Mouse (Mus musculus): ENCODE results near the gene Ctnnd2.

The Ctnnd2 gene

DNA sequence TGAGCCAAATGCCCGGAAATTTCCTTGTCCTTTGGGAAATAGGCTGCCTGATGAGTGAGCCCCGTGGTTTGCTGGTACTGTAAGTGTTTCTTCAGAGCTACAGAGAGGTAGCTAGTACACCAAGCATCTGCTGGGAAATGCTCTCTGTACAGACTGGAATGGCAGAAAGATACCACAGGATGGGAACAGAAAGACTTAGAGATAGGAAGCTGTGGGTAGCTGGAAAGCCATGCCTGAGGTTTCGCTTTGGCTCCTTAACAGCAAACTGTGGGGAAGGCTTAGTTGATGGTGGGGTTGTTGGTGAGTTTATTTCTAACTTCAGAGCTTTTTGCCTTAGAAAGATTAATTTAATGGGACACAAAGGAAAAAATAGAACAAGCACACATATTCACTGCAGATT is 485.2 kb downstream of the Ctnnd2 start:
- no peak for DNase-seq

DNA sequence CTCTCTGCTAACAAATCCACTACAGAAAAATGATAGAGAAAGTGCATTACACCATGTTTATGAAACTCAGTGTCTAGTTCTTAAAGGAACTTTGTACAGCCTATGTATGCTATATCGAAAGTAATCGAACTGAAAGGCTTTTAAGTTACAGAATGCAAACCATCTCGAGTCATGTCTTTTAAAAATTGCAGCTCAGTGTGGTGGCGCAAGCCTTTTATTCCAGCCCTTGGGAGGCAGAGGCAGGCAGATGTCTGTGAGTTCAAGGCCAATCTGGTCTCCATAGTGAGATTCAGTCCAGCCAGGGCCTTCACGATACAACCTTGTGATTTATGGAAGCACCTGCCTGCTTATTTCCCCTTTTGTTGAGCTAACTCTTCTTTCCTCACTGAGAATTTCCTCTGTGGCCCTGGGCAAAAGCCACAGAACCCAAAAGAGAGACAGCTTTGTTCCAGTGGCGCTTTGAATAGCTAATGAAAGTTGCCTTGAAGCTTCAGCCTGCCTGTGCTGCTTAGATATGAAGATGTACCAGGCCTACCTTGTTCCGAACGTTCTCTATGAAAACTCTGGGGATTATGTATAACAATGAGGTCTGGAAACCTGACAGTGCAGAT is 488.3 kb downstream of the Ctnnd2 start:
- DNase-seq = no peak

DNA sequence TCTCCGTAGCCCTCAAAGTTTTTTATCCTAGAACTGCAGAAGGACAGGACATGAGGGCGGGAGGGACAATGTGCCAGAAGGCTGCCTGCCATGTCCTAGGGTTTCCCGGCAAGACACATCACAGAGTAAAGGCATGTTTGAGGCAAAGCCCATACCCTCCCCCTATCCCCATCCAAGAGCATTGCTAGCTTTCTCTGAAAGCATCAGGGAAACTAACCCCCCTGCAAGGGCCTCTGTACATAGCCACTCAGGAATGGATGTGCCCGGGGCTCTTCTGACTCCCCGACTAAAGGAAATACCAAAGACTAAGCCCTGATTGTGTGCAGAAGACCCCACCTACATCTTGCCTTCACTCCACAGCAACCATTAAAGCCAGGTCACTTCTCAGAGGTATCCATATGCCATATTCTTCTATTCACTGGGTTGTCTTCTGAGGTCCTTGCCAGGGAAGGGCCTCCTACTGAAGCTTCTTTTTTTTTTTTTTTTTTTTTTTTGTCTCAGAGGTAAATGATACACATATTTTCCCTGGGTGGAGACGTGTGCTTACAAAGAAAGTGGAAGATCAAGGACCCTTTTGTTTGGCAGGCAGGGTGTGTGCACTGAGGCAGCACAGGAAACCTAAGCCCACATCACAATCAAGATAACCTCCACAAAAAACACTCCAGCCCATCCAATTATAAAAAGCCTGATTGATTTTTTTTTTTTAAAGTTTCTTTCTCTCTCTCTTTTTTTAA is 489.5 kb downstream of the Ctnnd2 start:
- DNase-seq = no peak

DNA sequence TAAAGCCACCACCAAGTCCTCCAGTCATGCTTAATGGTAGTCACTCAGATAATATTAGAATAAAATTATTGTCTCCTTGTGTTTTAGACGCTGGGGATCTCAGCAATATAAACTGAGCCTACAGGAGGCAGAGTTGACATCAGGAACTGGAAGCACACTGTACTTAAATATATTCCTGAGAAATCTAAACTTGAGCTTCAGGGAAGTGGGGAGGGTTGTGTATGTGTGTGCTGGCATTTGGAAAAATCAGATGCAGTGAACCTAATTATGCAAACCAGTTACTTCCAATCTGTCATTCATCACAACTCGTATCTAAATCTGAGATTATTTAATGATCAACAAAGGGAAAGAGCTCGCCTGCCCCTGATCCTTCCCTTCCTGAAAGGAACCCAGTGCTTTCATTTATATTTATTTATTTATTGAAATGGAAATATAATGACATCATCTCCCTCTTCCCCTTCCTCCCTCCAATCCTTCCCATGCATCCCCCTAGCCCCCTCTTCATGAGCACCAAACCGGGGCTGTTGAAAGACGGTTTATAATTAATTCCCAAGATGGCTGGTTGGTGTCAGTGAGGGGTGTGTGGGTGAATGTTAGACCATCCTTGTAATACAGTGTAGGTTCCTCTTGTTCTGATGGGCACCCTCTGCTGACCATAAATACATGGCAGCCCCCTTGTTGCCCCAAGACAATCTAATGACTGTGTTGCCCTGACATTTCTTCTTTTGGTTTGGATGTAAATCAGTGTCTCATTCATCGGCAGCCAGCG is 495.6 kb downstream of the Ctnnd2 start:
- no peak for DNase-seq

DNA sequence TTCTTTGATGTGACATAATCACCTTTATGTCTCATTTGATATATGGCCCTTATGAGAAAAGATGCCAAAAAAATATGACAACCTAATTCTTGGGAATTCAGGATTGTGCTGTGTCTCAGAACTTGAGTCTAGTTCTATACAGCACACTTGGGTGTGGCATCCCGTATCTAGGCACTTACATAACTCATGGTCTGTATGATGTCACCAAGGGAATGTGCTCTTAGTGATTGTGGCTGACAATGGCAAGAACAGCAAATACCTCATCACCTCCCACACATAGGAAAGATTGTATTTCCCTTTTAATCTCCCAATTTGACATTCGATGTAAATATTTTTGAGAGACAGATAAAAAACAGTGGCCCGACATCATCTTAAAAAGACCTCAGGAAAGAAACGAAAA is 509.5 kb downstream of the Ctnnd2 start:
- no peak for DNase-seq

DNA sequence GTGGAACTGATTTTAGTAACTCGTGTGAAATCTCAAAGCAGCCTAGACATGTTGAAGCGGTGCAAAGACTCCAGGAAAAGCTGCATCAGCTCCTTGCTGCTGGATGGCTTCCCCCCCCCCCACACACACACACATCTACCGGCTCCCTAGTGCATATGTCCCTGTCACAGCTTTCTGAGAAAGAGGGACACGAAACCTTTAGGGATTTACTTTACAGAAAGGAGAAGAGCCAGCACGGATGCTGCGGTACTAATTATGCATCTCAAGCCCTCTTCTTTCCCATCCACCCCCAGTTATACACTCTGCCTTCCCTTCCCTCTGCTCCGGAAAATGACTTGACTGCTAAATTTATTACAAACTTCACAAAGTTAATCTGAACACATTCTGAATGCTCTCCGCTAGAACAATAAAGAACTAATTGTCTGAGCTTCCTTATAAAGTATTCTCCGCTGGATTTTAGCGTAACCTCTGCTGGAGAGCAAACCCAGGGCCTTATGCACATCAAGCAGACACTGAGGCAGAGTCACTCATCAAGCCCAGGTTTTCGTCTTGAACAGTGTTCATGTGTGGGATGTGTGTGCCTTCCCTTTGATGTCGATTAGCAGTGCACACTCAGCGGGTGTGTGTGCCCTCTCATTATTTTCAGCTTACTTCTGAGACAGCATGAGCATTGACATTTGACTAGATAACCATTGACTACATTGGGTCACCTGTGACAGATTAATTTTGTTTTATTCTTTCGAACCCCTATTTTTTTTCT is 510.1 kb downstream of the Ctnnd2 start:
- no peak for DNase-seq

DNA sequence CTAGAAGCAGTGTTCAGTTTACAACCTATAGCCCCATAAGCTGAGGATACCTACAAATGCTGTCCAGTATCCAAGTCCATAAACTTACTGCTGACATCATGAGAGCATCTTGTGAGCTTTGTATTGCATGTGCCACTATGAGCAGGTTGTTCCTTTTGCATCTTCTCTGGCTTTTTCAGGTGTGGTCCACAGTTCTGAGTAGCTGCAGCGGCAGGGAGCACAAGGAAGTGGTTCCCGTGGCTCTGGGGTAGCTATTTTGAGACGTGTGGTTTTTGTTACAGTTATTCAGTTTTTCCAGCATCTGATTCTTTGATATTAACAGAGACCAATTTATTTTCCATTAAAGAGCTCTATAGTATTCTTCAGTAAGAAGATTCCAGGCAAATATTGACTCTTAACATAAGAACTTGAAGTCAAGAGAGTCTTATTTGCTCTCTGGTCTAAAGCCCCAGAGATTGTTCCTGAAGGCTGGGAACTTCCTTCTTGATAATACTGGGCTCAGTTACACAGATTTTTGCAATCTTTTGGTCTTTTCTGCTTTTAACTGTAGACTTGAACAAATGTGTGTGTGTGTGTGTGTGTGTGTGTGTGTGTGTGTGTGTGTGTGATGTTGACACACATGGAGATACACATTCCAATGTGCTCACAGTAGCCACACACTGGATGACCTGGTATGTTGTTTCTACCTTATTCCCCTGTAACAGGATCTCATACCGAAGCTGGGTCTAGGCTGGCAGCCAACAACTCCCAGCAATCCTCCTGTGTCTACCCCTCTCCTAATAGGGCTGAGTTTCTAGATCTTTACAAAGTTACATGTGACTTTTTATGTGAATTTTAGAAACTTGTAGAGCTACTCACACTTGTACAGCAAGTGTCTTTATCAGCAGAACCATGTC is 514.1 kb downstream of the Ctnnd2 start:
- DNase-seq = no peak

DNA sequence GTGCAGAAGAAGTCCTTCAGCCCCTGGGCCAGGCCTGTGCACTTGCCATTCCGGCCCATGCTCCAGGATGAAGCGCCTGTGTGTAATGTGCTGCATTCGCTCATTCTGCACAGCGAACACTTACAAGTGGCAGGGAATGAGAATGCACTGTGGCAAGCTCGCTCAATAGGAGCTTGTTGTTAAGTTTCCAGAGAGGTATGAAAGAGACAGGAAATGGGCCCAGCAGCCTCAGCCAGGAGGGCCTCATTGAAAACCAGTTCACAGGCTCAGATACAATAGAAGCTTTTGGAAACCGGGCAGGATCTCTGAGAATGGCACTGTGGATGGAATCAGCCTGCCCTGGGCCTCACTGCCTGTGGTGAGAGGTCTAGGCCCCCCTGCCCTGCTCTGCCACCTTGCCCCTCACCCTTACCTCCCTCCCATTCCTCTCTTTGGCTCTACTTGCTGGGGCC is 521.4 kb downstream of the Ctnnd2 start:
- DNase-seq = no peak

DNA sequence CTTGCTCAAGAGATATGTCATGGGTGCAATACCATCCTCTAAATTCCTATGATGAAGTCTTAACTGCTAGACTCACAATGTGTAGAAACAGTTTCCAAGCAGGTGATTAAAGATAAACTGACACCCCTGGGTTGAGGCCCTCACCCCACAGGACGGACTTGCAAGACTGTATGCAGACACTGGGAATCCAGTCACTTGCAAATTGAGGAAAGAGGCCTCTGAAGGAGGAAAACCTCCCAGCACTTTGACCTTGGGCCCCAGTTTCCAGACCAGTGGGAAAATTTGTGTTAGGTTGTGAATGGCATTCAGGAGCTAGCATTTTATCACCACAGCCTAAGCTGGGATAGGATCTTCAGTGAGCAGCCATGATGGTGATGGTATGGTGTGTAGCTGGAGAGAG is 521.9 kb downstream of the Ctnnd2 start:
- no peak for DNase-seq

DNA sequence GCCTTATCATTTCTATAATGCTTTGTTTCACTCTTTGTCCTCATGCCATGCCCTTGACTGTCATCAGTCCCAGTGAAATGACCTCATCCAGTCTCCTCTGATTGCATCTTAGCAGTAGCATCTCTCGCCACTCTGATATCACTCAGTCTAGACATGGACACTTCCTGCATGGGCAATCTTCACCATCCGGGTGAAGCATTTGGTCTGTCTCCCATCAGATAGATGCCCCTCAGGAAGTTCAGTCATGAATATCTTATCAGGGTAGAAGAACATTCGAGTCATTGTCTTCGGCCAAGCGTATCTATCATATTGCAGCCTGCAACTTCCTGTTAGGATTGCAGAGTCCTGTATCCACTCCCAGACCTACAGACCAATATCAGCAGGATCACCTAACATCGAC is 523.5 kb downstream of the Ctnnd2 start:
- peak; percentile 33 for DNase-seq

DNA sequence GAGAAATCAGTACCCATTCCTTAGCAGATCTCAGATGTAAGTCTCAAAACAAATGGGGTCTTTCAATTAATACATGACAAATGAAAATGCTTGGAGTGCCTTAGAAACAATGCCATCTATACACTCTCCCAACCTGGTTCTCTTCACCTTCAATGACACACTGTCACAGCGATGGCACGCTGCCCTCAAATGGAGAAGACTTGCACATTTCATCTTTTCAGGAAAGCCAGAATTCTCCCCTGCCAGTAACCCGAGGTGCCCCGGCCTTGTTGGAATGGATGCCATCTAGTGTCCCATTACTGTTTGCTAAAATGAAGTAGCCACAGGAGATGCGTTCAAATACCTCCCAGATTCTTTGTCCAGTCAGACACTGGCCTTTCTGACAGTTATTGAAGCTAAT is 525.0 kb downstream of the Ctnnd2 start:
- DNase-seq = no peak

DNA sequence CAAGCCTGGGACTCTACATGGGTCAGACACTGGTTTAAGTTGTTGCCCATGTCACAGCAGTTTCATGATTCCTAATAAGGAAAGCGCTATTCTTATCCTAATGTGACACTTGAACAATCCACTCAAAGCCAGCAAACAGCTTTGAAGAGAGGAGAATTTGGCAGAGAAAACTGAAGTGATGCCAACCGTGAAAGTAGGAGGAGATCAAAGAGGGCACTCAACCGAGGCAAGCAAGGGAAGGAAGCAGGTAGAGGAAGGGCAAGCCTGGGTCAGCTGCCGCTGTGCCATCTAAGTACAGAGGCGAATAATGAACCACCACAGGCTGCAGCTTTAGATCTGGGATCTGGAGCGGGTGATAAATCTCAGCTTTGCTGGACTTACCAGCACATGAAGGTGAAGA is 528.4 kb downstream of the Ctnnd2 start:
- DNase-seq = peak; percentile 69

DNA sequence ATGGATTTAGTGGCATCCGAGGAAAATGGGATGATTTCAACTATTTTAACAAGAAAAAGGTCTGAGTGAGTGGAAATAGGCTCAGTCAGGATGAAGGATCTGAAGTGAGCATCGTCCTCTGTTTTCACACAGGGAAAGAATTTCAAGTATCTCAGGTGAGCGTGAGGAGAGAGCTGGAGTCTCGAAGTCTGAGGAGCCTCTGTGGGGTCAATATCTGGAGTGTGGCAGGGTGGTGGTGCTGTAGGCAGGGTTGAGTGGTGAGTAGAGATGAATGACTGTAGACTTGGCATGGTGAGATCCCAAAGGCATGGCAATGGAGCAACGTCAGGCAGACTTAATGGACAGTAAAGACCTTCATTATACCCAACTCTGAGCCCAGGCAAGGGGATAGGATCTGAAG is 529.2 kb downstream of the Ctnnd2 start:
- DNase-seq = no peak

DNA sequence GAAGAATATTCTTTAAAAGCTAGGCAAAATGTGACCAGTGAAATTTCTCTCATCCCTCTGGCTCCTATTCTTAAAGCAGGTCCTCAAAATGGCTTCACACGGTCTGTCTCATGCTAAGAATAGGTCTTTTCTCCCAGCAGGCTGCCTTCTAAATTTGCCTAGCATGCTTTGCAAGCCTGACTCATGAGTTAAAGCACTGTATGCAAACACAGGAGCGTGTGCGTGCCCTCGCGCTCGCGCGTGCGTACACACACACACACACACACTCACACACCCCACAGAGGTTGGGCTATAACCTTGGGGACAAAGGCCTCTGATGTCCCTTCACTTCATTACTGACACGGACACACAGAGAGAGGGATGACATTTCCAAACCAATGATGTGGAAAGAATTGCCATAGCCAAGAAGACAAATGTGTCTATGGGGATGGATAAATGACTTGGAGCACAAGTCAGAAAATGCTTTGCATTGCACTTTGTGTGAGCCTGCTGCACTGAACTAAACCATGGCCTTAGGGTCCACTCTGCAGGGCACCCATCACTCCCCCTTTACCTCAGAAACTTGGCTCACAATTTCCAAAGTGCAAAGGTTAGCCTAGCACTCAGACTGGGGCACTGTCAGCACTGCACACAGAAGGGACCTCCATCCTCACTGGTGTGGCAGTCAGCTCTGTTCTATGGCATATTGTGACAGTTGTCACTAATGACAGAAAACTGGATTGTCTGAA is 536.8 kb downstream of the Ctnnd2 start:
- no peak for DNase-seq

DNA sequence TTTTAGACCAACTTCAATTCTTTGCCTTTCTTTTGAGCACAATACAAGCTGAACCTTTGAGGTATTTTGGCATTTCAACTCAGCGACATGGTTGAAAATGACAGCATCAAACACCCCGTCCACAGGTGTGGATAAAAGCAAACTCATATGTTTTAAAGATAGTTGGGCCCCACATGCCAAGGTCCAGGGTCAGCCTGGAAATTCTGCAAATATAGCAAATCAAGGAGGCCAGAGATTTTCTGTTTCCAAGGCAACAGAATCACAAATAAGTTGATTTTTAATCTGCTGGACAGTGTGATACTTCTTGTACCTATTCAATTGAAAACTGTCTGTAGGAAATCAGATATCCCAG is 537.3 kb downstream of the Ctnnd2 start:
- DNase-seq = no peak

DNA sequence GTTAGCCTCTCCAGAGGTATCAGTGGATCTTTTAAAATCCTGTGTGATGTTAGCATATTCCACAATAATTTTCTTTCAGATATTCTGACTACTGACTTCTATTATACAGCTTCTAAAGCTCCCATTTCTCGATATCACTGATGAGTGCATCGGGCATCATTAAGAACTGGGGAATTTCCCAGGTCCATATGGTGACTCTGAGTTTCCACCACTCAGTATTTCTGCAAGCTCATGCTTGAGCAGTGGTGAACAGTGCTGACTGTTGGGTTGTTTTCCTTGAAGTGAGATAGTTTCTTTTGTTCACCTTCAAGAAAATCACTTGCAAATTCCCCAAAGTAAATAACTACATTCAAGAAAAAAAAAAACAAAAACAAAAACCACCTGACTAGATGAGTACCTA is 542.4 kb downstream of the Ctnnd2 start:
- DNase-seq = no peak

DNA sequence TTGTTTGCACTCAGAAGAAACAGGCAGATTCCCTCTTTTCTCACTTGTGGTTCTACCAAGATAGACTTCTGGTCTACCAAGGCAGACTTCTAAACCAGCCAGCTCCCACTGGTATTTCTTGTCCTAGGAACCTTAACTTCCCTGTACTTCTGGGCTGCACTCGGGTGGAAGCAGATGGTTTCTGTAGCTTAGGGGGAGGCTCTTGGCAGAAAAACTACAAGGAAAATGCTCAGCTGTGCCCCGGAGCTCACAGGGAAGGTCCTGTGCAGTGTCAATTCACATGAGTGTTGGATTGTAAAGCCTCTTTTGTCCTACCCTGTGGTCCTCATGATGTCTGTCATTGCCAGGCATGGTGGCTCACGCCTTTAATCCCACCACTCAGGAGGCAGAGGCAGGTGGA is 546.4 kb downstream of the Ctnnd2 start:
- DNase-seq = no peak

DNA sequence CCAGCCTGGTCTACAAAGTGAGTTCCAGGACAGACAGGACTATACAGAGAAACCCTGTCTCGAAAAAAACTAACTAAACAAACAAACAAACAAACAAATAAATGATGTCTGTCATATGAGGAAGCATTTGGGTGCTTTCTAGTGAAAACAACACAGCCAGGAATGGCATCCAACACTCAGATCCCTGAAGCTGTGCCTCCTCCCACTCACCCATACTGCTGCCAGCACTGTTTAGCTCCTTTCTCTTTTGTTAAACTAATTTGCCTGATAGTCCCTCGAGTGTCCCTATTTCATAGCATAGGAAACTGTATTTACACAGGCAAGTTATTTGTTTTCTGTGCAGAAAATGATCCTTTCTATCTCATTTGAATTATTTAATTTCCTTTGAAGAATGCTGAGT is 546.8 kb downstream of the Ctnnd2 start:
- no peak for DNase-seq

DNA sequence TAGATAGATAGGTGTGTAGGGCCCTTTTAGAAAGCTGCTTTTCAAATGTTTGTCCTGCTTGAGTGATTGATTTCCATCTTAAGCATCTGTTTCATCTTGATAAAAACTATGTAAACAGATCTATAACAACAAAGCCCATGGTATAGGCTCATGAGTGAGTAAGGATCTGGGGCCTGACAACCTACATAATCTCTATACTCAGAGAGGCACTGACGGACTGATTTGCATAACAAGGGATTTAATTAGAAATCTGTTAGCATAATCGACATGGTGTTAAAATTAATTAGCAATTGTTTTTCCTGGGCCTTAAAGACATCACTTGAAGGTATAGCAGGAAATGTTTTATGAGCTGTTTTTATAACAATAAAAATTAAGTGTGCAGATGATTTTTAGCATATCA is 548.7 kb downstream of the Ctnnd2 start:
- no peak for DNase-seq

DNA sequence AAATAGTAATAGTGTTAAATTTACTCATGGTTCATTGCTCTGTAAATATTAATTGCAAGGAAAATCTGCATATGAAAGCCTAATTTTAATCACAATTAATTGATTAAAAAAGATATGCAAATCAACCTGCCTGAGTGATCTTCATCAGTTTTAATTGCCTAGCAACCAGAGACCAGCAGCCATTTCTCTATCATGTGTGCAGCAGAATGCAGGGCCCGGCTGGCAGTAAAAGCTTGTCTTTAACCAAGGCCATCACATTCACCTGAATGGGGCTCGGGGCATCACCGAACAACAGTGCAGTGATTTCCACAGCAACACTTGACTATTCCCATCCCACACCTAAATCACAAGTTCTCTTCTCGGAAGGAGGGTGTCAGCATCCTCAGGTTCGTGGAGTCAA is 553.7 kb downstream of the Ctnnd2 start:
- no peak for DNase-seq

DNA sequence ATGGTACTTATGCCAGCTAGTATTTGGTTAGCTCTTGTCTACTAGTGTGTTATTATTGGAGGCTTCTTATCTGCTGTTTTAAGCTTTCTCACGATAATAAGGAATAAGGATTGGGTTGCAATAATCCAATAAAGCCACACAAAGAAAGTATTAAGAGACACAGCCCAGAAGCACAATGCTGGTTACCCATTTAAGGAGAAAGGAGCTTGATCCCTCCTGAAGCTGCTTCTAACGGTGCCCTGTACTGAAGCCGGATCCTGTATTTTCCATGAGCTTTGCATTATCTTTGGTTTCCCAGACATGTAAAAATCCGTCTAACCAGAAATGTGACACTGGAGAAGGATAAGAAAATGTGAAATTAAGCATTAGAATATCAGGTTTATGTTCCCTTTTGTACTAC is 565.8 kb downstream of the Ctnnd2 start:
- DNase-seq = no peak

DNA sequence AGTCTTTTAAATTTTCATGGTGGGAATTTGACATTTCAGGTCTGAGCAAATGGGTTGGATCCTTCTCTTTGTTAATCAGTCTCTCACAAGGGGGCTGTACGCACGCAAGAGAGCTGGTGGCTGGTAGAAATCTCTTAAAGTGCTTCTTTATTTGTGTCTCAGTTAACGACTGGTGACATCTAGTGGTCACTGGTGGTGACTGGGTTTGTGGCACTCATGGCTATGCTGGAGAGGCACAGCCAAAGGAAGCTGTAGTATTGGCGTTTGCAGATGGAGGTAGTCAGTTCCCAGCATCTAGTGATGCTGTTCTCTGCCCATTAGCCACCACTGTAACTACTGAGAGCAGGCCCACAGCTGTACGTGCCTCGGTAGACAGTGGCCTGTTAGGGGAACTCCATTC is 568.3 kb downstream of the Ctnnd2 start:
- DNase-seq = peak; percentile 73
